Mouse (Mus musculus) heart, adult 9 months (tissue): Measurements from ENCODE around the gene Methig1.
"Not testable (repeated sequence)": the region's sequence is repeated elsewhere in the genome, so short reads cannot be mapped to it uniquely, and the experiment has no call there.

Experiments
- DNase-seq, 2 experiments: peaks; one replicate each; pipeline ENCODE4 v3.0.0; 2022; ENCODE audit warnings: low spot score in 2 of 2

Methig1 gene

GRCm38 (mm10) chr15:100337847-100338246 lies 15.1 kb upstream of the Methig1 start:
- peak in 1 of 2 experiments; percentile 28 for DNase-seq

- not testable (repeated sequence) for DNase-seq
Measured at GRCm38 (mm10) chr15:100341314-100341980, 11.5 kb upstream of the Methig1 start.

GRCm38 (mm10) chr15:100345484-100345883 lies 7.5 kb upstream of the Methig1 start:
- DNase-seq, result peak; percentile 43 to 63

GRCm38 (mm10) chr15:100346761-100347160 lies 6.2 kb upstream of the Methig1 start:
- DNase-seq, result no peak

- no peak for DNase-seq
Measured at GRCm38 (mm10) chr15:100349496-100349895, 3.5 kb upstream of the Methig1 start.

GRCm38 (mm10) chr15:100351501-100352060 lies 1.4 kb upstream of the Methig1 start:
- DNase-seq, result no peak

- not testable (repeated sequence) for DNase-seq
Measured at GRCm38 (mm10) chr15:100353399-100353798, 450 bp downstream of the Methig1 start.

GRCm38 (mm10) chr15:100355876-100356275 lies 2.9 kb downstream of the Methig1 start:
- DNase-seq, result no peak

GRCm38 (mm10) chr15:100364242-100364641 lies 11.3 kb downstream of the Methig1 start, which contains the start of gene Higd1c:
Gene Higd1c, plus strand, starts transcription at chr15:100364542.
- DNase-seq, result no peak

GRCm38 (mm10) chr15:100365967-100366366 lies 13.0 kb downstream of the Methig1 start:
- DNase-seq, result not testable (repeated sequence)

- no peak for DNase-seq
Measured at GRCm38 (mm10) chr15:100367119-100367518, 14.2 kb downstream of the Methig1 start.

- peak; percentile 12 to 54 for DNase-seq
Measured at GRCm38 (mm10) chr15:100375066-100375465, 22.1 kb downstream of the Methig1 start.

GRCm38 (mm10) chr15:100377847-100378505 lies 25.0 kb downstream of the Methig1 start:
- not testable (repeated sequence) for DNase-seq

GRCm38 (mm10) chr15:100379658-100380057 lies 26.7 kb downstream of the Methig1 start:
- no peak for DNase-seq

- DNase-seq, result no peak
Measured at GRCm38 (mm10) chr15:100380104-100380503, 27.2 kb downstream of the Methig1 start.

- DNase-seq, result no peak
Measured at GRCm38 (mm10) chr15:100385705-100386104, 32.8 kb downstream of the Methig1 start.

- DNase-seq, result no peak
Measured at GRCm38 (mm10) chr15:100387544-100388223, 34.7 kb downstream of the Methig1 start.

GRCm38 (mm10) chr15:100388224-100388835 lies 35.4 kb downstream of the Methig1 start:
- no peak for DNase-seq

GRCm38 (mm10) chr15:100388886-100389285 lies 35.9 kb downstream of the Methig1 start:
- DNase-seq, result no peak

GRCm38 (mm10) chr15:100391066-100391465 lies 38.1 kb downstream of the Methig1 start:
- DNase-seq, result no peak

GRCm38 (mm10) chr15:100391599-100391998 lies 38.6 kb downstream of the Methig1 start:
- DNase-seq, result no peak

- DNase-seq, result no peak
Measured at GRCm38 (mm10) chr15:100393016-100393415, 40.1 kb downstream of the Methig1 start.
